ENCODE assay signal across 14 mouse cellular contexts in genomic region chr2:31135512-31135931, GRCm38 (mm10). TPM values are rescaled to one million over a fixed set of nuclear protein-coding genes. Genes with fewer than 3 reads are reported as not detected.
DNase-seq lines count a peak whose midpoint lies in the region; ATAC-seq and TF ChIP-seq lines count a peak whose summit lies in the region.
"Had no signal": no experiment of that assay in that cellular context is flagged by ENCODE, and none has a peak within 500 bp of the region (broad histone marks: within the 10 kb centered on the region; RNA-seq: fewer than 3 reads in every experiment).

No protein-coding gene starts in this region.

- ATAC-seq in heart, embryonic 13.5 days (ENCODE audit: extremely low read depth, insufficient number of reproducible peaks, low FRiP score, low TSS enrichment), result no peak
- ATAC-seq in intestine, embryonic 16.5 days, result no peak
- ATAC-seq: hindbrain, postnatal 0 days; midbrain, embryonic 15.5 days had no signal

- no peak overlapping the region for H3K4me3 ChIP-seq in heart, embryonic 13.5 days
- no peak overlapping the region for H3K4me3 ChIP-seq in CH12.LX (replicated peaks in 1 of 3; ENCODE audit: low read depth in 2 of 3, low read length in 2 of 3, poor library complexity in 1 of 3)
- peak overlapping the region; percentile 60 for H3K4me3 ChIP-seq in E14TG2a.4 (replicated peaks; ENCODE audit: low read length)
- H3K4me3 ChIP-seq in embryonic facial prominence, embryonic 10.5 days, result no peak overlapping the region
- H3K4me3 ChIP-seq in intestine, embryonic 16.5 days (ENCODE audit: low read length), result no peak overlapping the region
- H3K4me3 ChIP-seq: lung, embryonic 15.5 days; midbrain, embryonic 15.5 days; neural tube, embryonic 15.5 days had no signal

- no peaks in the 10 kb centered on the region for H3K9me3 ChIP-seq in heart, embryonic 13.5 days
- H3K9me3 ChIP-seq in CH12.LX (replicated peaks; ENCODE audit: low read length) (no peaks in the 10 kb centered on the region), E14TG2a.4 (ENCODE audit: low read length) (no peaks in the 10 kb centered on the region)
- no peaks in the 10 kb centered on the region for H3K9me3 ChIP-seq in embryonic facial prominence, embryonic 10.5 days
- no peaks in the 10 kb centered on the region for H3K9me3 ChIP-seq in intestine, embryonic 16.5 days (ENCODE audit: control insufficient read depth, low read length)
- H3K9me3 ChIP-seq: lung, embryonic 15.5 days; midbrain, embryonic 15.5 days; neural tube, embryonic 15.5 days had no signal

- no peak overlapping the region; the same call in 1 of the 2 replicates for H3K9ac ChIP-seq in heart, embryonic 13.5 days
- peak overlapping the region; percentile 57; the same call in 1 of the 2 replicates for H3K9ac ChIP-seq in CH12.LX (ENCODE audit: insufficient read depth, low read depth)
- no peak overlapping the region for H3K9ac ChIP-seq in intestine, embryonic 16.5 days (ENCODE audit: low read depth, low read length)
- H3K9ac ChIP-seq: lung, embryonic 15.5 days; midbrain, embryonic 15.5 days; neural tube, embryonic 15.5 days had no signal

- no peak for TF ChIP-seq RAD21 in CH12.LX (IDR thresholded peaks at IDR 0.05; ENCODE audit: low read depth, low read length)

- no peaks in the 10 kb centered on the region for H3K36me3 ChIP-seq in heart, embryonic 13.5 days
- H3K36me3 ChIP-seq in CH12.LX (replicated peaks in 1 of 2; ENCODE audit: control insufficient read depth in 1 of 2, insufficient read depth in 1 of 2, low read length in 1 of 2), result peaks cover 0 to 36% of the 10 kb centered on the region in 2 experiments
- H3K36me3 ChIP-seq in E14TG2a.4 (ENCODE audit: insufficient read depth, low read length), result no peaks in the 10 kb centered on the region; the same call in 1 of the 2 replicates
- H3K36me3 ChIP-seq in embryonic facial prominence, embryonic 10.5 days (replicated peaks), result no peaks in the 10 kb centered on the region
- H3K36me3 ChIP-seq in intestine, embryonic 16.5 days (ENCODE audit: control insufficient read depth, insufficient read depth, low read length), result no peaks in the 10 kb centered on the region
- H3K36me3 ChIP-seq: lung, embryonic 15.5 days; midbrain, embryonic 15.5 days; neural tube, embryonic 15.5 days had no signal

- peak overlapping the region; percentile 30 for H3K4me2 ChIP-seq in heart, embryonic 13.5 days
- peak overlapping the region; percentile 45 for H3K4me2 ChIP-seq in CH12.LX (ENCODE audit: insufficient read depth, low read depth, poor library complexity, severe bottlenecking)
- H3K4me2 ChIP-seq in intestine, embryonic 16.5 days (ENCODE audit: low read depth, low read length), result no peak overlapping the region
- H3K4me2 ChIP-seq: lung, embryonic 15.5 days; midbrain, embryonic 15.5 days; neural tube, embryonic 15.5 days had no signal

- TF ChIP-seq POLR2A in CH12.LX (IDR thresholded peaks at IDR 0.05; ENCODE audit: low read depth, low read length), result no peak

- peak overlapping the region; percentile 65 for H3K27ac ChIP-seq in heart, embryonic 13.5 days (replicated peaks)
- peak overlapping the region; percentile 61 for H3K27ac ChIP-seq in CH12.LX (ENCODE audit: insufficient read depth, low read depth)
- no peak overlapping the region for H3K27ac ChIP-seq in embryonic facial prominence, embryonic 10.5 days (replicated peaks)
- no peak overlapping the region for H3K27ac ChIP-seq in intestine, embryonic 16.5 days (ENCODE audit: low read length)
- H3K27ac ChIP-seq: hindbrain, postnatal 0 days; lung, embryonic 15.5 days; midbrain, embryonic 15.5 days; neural tube, embryonic 15.5 days had no signal

- TF ChIP-seq CTCF in CH12.LX (conservative IDR thresholded peaks at IDR 0.05 in 1 of 2, IDR thresholded peaks at IDR 0.05 in 1 of 2; ENCODE audit: low read depth in 2 of 2, low read length in 2 of 2) (no peak), E14TG2a.4 (conservative IDR thresholded peaks at IDR 0.05; ENCODE audit: low read length) (no peak)

- WGBS in heart, embryonic 13.5 days, result 22% methylated on average over 13 of the region's 13 CpGs
- 50% methylated on average over 13 of the region's 13 CpGs for WGBS in embryonic facial prominence, embryonic 10.5 days
- 55% methylated on average over 13 of the region's 13 CpGs for WGBS in intestine, embryonic 16.5 days

- in situ Hi-C loops in CH12.LX (cut with MboI; ENCODE audit: low pct_ligation_motif_present, low pct_unique_long_range_greater_than_20kb, low sequenced_read_pairs), result no loop called here

- no peaks in the 10 kb centered on the region for H3K27me3 ChIP-seq in heart, embryonic 13.5 days (replicated peaks)
- H3K27me3 ChIP-seq in CH12.LX (replicated peaks) (no peaks in the 10 kb centered on the region), E14TG2a.4 (ENCODE audit: insufficient read depth, low read length) (0 out of 2 replicates have a peak, but pooled peaks cover 2% of the 10 kb centered on the region)
- peaks cover 8% of the 10 kb centered on the region; the same call in 1 of the 2 replicates for H3K27me3 ChIP-seq in embryonic facial prominence, embryonic 10.5 days (replicated peaks; ENCODE audit: low read depth, poor library complexity, severe bottlenecking)
- H3K27me3 ChIP-seq in intestine, embryonic 16.5 days (replicated peaks; ENCODE audit: control insufficient read depth, insufficient read depth, low read length), result no peaks in the 10 kb centered on the region
- H3K27me3 ChIP-seq: lung, embryonic 15.5 days; midbrain, embryonic 15.5 days; neural tube, embryonic 15.5 days had no signal

- intact Hi-C loops in heart, postnatal 36 days (cut with DNase I), result no loop called here
- intact Hi-C loops in gastrocnemius, postnatal 14 days (cut with DNase I; ENCODE audit: low total_unique reads), result no loop called here

- TF ChIP-seq EP300 in CH12.LX (IDR thresholded peaks at IDR 0.05; ENCODE audit: low read length), result no peak

- DNase-seq in heart, postnatal 36 days, result no peak
- no peak for DNase-seq in CH12.LX (ENCODE audit: extremely low read depth)
- DNase-seq in embryonic facial prominence, embryonic 10.5 days (ENCODE audit: low spot score), result peak; percentile 26
- no peak for DNase-seq in gastrocnemius, postnatal 14 days
- DNase-seq: adrenal gland, postnatal 10 days; layer of hippocampus, adult 9-11 months; left cerebral cortex, postnatal 4 days had no signal

- dilution Hi-C loops in CH12.LX (cut with MboI; ENCODE audit: extremely low pct_ligation_motif_present, extremely low pct_unique_long_range_greater_than_20kb, low sequenced_read_pairs), result no loop called here

- H3K79me2 ChIP-seq in CH12.LX (replicated peaks; ENCODE audit: control insufficient read depth, extremely low read depth, insufficient read depth, poor library complexity, severe bottlenecking), result peaks cover 98% of the 10 kb centered on the region

- H3K4me1 ChIP-seq in heart, embryonic 13.5 days, result peaks cover 74% of the 10 kb centered on the region
- peaks cover 23 to 74% of the 10 kb centered on the region in 2 experiments for H3K4me1 ChIP-seq in CH12.LX (ENCODE audit: control insufficient read depth in 1 of 2, insufficient read depth in 2 of 2)
- H3K4me1 ChIP-seq in E14TG2a.4 (replicated peaks; ENCODE audit: low read depth, low read length), result peaks cover 96% of the 10 kb centered on the region
- peaks cover 46% of the 10 kb centered on the region for H3K4me1 ChIP-seq in embryonic facial prominence, embryonic 10.5 days
- H3K4me1 ChIP-seq in intestine, embryonic 16.5 days (ENCODE audit: control insufficient read depth, insufficient read depth, low read length), result peaks cover 32% of the 10 kb centered on the region

TF ChIP-seq in CH12.LX, 34 proteins besides CTCF, POLR2A, EP300 and RAD21 (continues in another document):
- TF ChIP-seq MYC (IDR thresholded peaks at IDR 0.05; ENCODE audit: low read depth, low read length), result no peak
- TF ChIP-seq TBP (conservative IDR thresholded peaks at IDR 0.05; ENCODE audit: low read depth, low read length), result no peak
- TF ChIP-seq ETS1 (conservative IDR thresholded peaks at IDR 0.05; ENCODE audit: low read depth, low read length), result no peak
- no peak; the same call in 1 of the 2 replicates for TF ChIP-seq SIN3A (IDR thresholded peaks at IDR 0.05; ENCODE audit: low read length)
- TF ChIP-seq UBTF (IDR thresholded peaks at IDR 0.05; ENCODE audit: low read depth, low read length), result no peak
- TF ChIP-seq MXI1 (IDR thresholded peaks at IDR 0.05; ENCODE audit: low read depth, low read length), result no peak
- no peak for TF ChIP-seq KAT2A (IDR thresholded peaks at IDR 0.05; ENCODE audit: insufficient replicate concordance, low read length)
- no peak for TF ChIP-seq MAZ (IDR thresholded peaks at IDR 0.05; ENCODE audit: low read depth, low read length)
- TF ChIP-seq MEF2A (IDR thresholded peaks at IDR 0.05; ENCODE audit: borderline replicate concordance, low read depth, low read length), result no peak
- no peak for TF ChIP-seq POLR2AphosphoS2 (IDR thresholded peaks at IDR 0.05; ENCODE audit: low read depth, low read length)
- TF ChIP-seq ZNF384 (IDR thresholded peaks at IDR 0.05; ENCODE audit: low read depth, low read length), result no peak
- TF ChIP-seq ZC3H11A (IDR thresholded peaks at IDR 0.05; ENCODE audit: low read depth, low read length), result no peak
- TF ChIP-seq JUND (conservative IDR thresholded peaks at IDR 0.05; ENCODE audit: low read depth, low read length), result no peak
- TF ChIP-seq ELF1 (IDR thresholded peaks at IDR 0.05; ENCODE audit: low read depth, low read length), result no peak
- TF ChIP-seq SMC3 (IDR thresholded peaks at IDR 0.05; ENCODE audit: low read depth, low read length), result no peak
- no peak for TF ChIP-seq ZMIZ1 (IDR thresholded peaks at IDR 0.05; ENCODE audit: low read depth, low read length)

RNA-seq across cellular contexts. Expression of gene Fnbp1, which starts 6.3 kb away (rescaled TPM):
- polyA plus RNA-seq in heart, embryonic 13.5 days (2015; fragmentation: Nextera tagmentation; extraction: Ambion mirVana), result 17.6 and 18.7 TPM in 2 replicates
- 10 to 100 TPM; 51.7 to 57.9 TPM for total RNA-seq in heart, postnatal 36 days (2021)
- total RNA-seq in CH12.LX (2012; rRNA removed), result 39.2 and 50.5 TPM in 2 replicates
- 20.7 and 29.6 TPM in 2 replicates for total RNA-seq in CH12.LX (2014; rRNA removed)
- 133 and 147 TPM in 2 replicates for polyA plus RNA-seq in CH12.LX (2012; ENCODE audit: insufficient read length, low read depth)
- 15.7 and 17.0 TPM in 2 replicates for polyA plus RNA-seq in embryonic facial prominence, embryonic 10.5 days (2016; fragmentation: Nextera tagmentation; extraction: Ambion mirVana)
- 19.0 and 21.1 TPM in 2 replicates for polyA plus RNA-seq in intestine, embryonic 16.5 days (2015; fragmentation: Nextera tagmentation; extraction: Ambion mirVana)
- 10 to 100 TPM; 16.5 to 21.1 TPM for total RNA-seq in gastrocnemius, postnatal 14 days (2021)

RNA-seq across cellular contexts. Expression of gene Gpr107, which starts 16.6 kb away (rescaled TPM):
- 29.7 and 34.8 TPM in 2 replicates for polyA plus RNA-seq in heart, embryonic 13.5 days (2015; fragmentation: Nextera tagmentation; extraction: Ambion mirVana)
- total RNA-seq in heart, postnatal 36 days (2021), result 10 to 100 TPM; 30.3 to 38.7 TPM
- total RNA-seq in CH12.LX (2012; rRNA removed) (22.7 and 24.6 TPM in 2 replicates), CH12.LX (2014; rRNA removed) (24.9 and 27.8 TPM in 2 replicates)
- polyA plus RNA-seq in CH12.LX (2012; ENCODE audit: insufficient read length, low read depth), result 19.6 and 25.7 TPM in 2 replicates
- polyA plus RNA-seq in embryonic facial prominence, embryonic 10.5 days (2016; fragmentation: Nextera tagmentation; extraction: Ambion mirVana), result 28.7 and 32.4 TPM in 2 replicates
- polyA plus RNA-seq in intestine, embryonic 16.5 days (2015; fragmentation: Nextera tagmentation; extraction: Ambion mirVana), result 30.4 and 32.5 TPM in 2 replicates
- total RNA-seq in gastrocnemius, postnatal 14 days (2021), result 10 to 100 TPM; 24.7 to 25.2 TPM

Comparison
In these comparisons a context has a peak if more than half of its experiments do, and no peak if none do; other contexts are left out.
1. H3K27ac ChIP-seq: peak in heart, embryonic 13.5 days (single experiment) and CH12.LX (single experiment); none in embryonic facial prominence, embryonic 10.5 days (single experiment) and intestine, embryonic 16.5 days (single experiment).